Mouse (Mus musculus): Measurements from ENCODE around the gene Wdr31.

The Wdr31 gene

GRCm38 (mm10) chr4:62398956-62399355 lies 71.7 kb downstream of the Wdr31 start:
- CTCF ChIA-PET, result no interaction called here
